Mouse (Mus musculus): ENCODE data around the gene Gm10563. TPM values are rescaled to one million over a fixed set of nuclear protein-coding genes. Genes with fewer than 3 reads are reported as not detected.
"Not testable (repeated sequence)": the region's sequence is repeated elsewhere in the genome, so short reads cannot be mapped to it uniquely, and the experiment has no call there.

Gene Gm10563
- total and polyA plus RNA-seq, 2 experiments from 2014 or later = not detected

GRCm38 (mm10) chr4:155573876-155574275, 71.3 kb downstream of the Gm10563 start:
- TF ChIP-seq CTCF (IDR thresholded peaks at IDR 0.05) = no peak
- DNase-seq (ENCODE audit: low spot score) (no peak), ATAC-seq (ENCODE audit: low FRiP score) (no peak)
- Histone ChIP-seq H3K4me2 (ENCODE audit: low read depth, low read length, poor library complexity, severe bottlenecking) (no peak overlapping the region), H3K9ac (replicated peaks; ENCODE audit: low read length, poor library complexity, severe bottlenecking) (no peak overlapping the region), H3K4me3 (ENCODE audit: low read depth, low read length) (no peak overlapping the region), H3K4me1 (ENCODE audit: insufficient read depth, low read length) (no peaks in the 10 kb centered on the region), H3K27me3 (ENCODE audit: insufficient read depth, low read length) (no peaks in the 10 kb centered on the region), H3K9me3 (ENCODE audit: low read length) (no peaks in the 10 kb centered on the region), H3K27ac (ENCODE audit: low read depth, low read length) (no peak overlapping the region), H3K36me3 (ENCODE audit: insufficient read depth, low read length) (peaks cover 17% of the 10 kb centered on the region)
- WGBS = 90% methylated on average over 9 of the region's 9 CpGs

GRCm38 (mm10) chr4:155573155-155573554, 72.1 kb downstream of the Gm10563 start:
- TF ChIP-seq CTCF (IDR thresholded peaks at IDR 0.05) = no peak
- Histone ChIP-seq H3K27me3 (ENCODE audit: insufficient read depth, low read length) (no peaks in the 10 kb centered on the region), H3K9me3 (ENCODE audit: low read length) (no peaks in the 10 kb centered on the region)

GRCm38 (mm10) chr4:155571442-155571841, 73.8 kb downstream of the Gm10563 start:
- no peak for DNase-seq (ENCODE audit: low spot score)
- no peak overlapping the region for H3K9ac ChIP-seq (replicated peaks; ENCODE audit: low read length, poor library complexity, severe bottlenecking)
- H3K4me1 ChIP-seq (ENCODE audit: insufficient read depth, low read length) = no peaks in the 10 kb centered on the region
- H3K4me3 ChIP-seq (ENCODE audit: low read depth, low read length) = no peak overlapping the region
- H3K4me2 ChIP-seq (ENCODE audit: low read depth, low read length, poor library complexity, severe bottlenecking) = no peak overlapping the region
- 76% methylated on average over 2 of the region's 2 CpGs for WGBS
- no peak for TF ChIP-seq CTCF (IDR thresholded peaks at IDR 0.05)
- H3K36me3 ChIP-seq (ENCODE audit: insufficient read depth, low read length) = 0 out of 2 replicates have a peak, but pooled peaks cover 2% of the 10 kb centered on the region
- H3K27ac ChIP-seq (ENCODE audit: low read depth, low read length) = no peak overlapping the region
- no peak for ATAC-seq (ENCODE audit: low FRiP score)
- no peaks in the 10 kb centered on the region for H3K9me3 ChIP-seq (ENCODE audit: low read length)
- no peaks in the 10 kb centered on the region for H3K27me3 ChIP-seq (ENCODE audit: insufficient read depth, low read length)

More at GRCm38 (mm10) chr4:155573155-155573554, 72.1 kb downstream of the Gm10563 start:
- Histone ChIP-seq H3K4me2 (ENCODE audit: low read depth, low read length, poor library complexity, severe bottlenecking) (no peak overlapping the region), H3K36me3 (ENCODE audit: insufficient read depth, low read length) (peaks cover 14% of the 10 kb centered on the region), H3K4me3 (ENCODE audit: low read depth, low read length) (no peak overlapping the region), H3K27ac (ENCODE audit: low read depth, low read length) (no peak overlapping the region), H3K4me1 (ENCODE audit: insufficient read depth, low read length) (no peaks in the 10 kb centered on the region), H3K9ac (replicated peaks; ENCODE audit: low read length, poor library complexity, severe bottlenecking) (no peak overlapping the region)
- ATAC-seq (ENCODE audit: low FRiP score) (no peak), DNase-seq (ENCODE audit: low spot score) (no peak)
- 91% methylated on average over 2 of the region's 2 CpGs for WGBS

GRCm38 (mm10) chr4:155570315-155570714, 74.9 kb downstream of the Gm10563 start:
- not testable (repeated sequence) for H3K4me3 ChIP-seq (ENCODE audit: low read depth, low read length); H3K27ac ChIP-seq (ENCODE audit: low read depth, low read length); H3K4me2 ChIP-seq (ENCODE audit: low read depth, low read length, poor library complexity, severe bottlenecking); H3K9ac ChIP-seq (replicated peaks; ENCODE audit: low read length, poor library complexity, severe bottlenecking); ATAC-seq (ENCODE audit: low FRiP score); DNase-seq (ENCODE audit: low spot score); H3K4me1 ChIP-seq (ENCODE audit: insufficient read depth, low read length); H3K27me3 ChIP-seq (ENCODE audit: insufficient read depth, low read length); H3K9me3 ChIP-seq (ENCODE audit: low read length); H3K36me3 ChIP-seq (ENCODE audit: insufficient read depth, low read length)
- 98% methylated on average over 11 of the region's 11 CpGs for WGBS

GRCm38 (mm10) chr4:155569818-155570217, 75.4 kb downstream of the Gm10563 start:
- Histone ChIP-seq H3K9ac (replicated peaks; ENCODE audit: low read length, poor library complexity, severe bottlenecking) (no peak overlapping the region), H3K9me3 (ENCODE audit: low read length) (no peaks in the 10 kb centered on the region), H3K36me3 (ENCODE audit: insufficient read depth, low read length) (0 out of 2 replicates have a peak, but pooled peaks cover 2% of the 10 kb centered on the region), H3K4me3 (ENCODE audit: low read depth, low read length) (no peak overlapping the region), H3K4me1 (ENCODE audit: insufficient read depth, low read length) (peaks cover 6% of the 10 kb centered on the region; the same call in 1 of the 2 replicates), H3K27ac (ENCODE audit: low read depth, low read length) (no peak overlapping the region), H3K4me2 (ENCODE audit: low read depth, low read length, poor library complexity, severe bottlenecking) (no peak overlapping the region), H3K27me3 (ENCODE audit: insufficient read depth, low read length) (no peaks in the 10 kb centered on the region)
- ATAC-seq (ENCODE audit: low FRiP score) (no peak), DNase-seq (ENCODE audit: low spot score) (no peak)
- no peak for TF ChIP-seq CTCF (IDR thresholded peaks at IDR 0.05)
- 89% methylated on average over 6 of the region's 6 CpGs for WGBS

- no peak overlapping the region for H3K9ac ChIP-seq (replicated peaks; ENCODE audit: low read length, poor library complexity, severe bottlenecking)
- H3K4me1 ChIP-seq (ENCODE audit: insufficient read depth, low read length) = peaks cover 11% of the 10 kb centered on the region; the same call in 1 of the 2 replicates
- ATAC-seq (ENCODE audit: low FRiP score) = no peak
- H3K27me3 ChIP-seq (ENCODE audit: insufficient read depth, low read length) = no peaks in the 10 kb centered on the region
- H3K27ac ChIP-seq (ENCODE audit: low read depth, low read length) = no peak overlapping the region
- H3K36me3 ChIP-seq (ENCODE audit: insufficient read depth, low read length) = 0 out of 2 replicates have a peak, but pooled peaks cover 2% of the 10 kb centered on the region
- H3K4me2 ChIP-seq (ENCODE audit: low read depth, low read length, poor library complexity, severe bottlenecking) = no peak overlapping the region
- no peak for TF ChIP-seq CTCF (IDR thresholded peaks at IDR 0.05)
- DNase-seq (ENCODE audit: low spot score) = no peak
- no peaks in the 10 kb centered on the region for H3K9me3 ChIP-seq (ENCODE audit: low read length)
- 93% methylated on average over 7 of the region's 7 CpGs for whole genome bisulfite sequencing
- no peak overlapping the region for H3K4me3 ChIP-seq (ENCODE audit: low read depth, low read length)
These were observed 76.4 kb downstream of the Gm10563 start for GRCm38 (mm10) chr4:155568632-155569370.

Data from midbrain, postnatal 0 days (tissue).